Mouse (Mus musculus) midbrain, embryonic 10.5 days (tissue): ENCODE data around the gene Rab5c. TPM values are rescaled to one million over a fixed set of nuclear protein-coding genes. Genes with fewer than 3 reads are reported as not detected.

Experiments
- DNase-seq: peaks from one replicate; pipeline ENCODE4 v3.0.0-alpha.2; 2017; ENCODE audit warnings: low spot score
- H3K27ac ChIP-seq: fragments of 300-500 bp; sonication (generic); replicated peaks from 2 replicates; pipeline ENCODE4 v1.5.1; 2016; ENCODE audit warnings: mild to moderate bottlenecking
- H3K27me3 ChIP-seq: fragments of 300-500 bp; sonication (generic); 2 replicates; pipeline ENCODE4 v1.6.1; 2016; ENCODE audit warnings: low read depth, mild to moderate bottlenecking; ENCODE audit not compliant: poor library complexity, severe bottlenecking
- H3K36me3 ChIP-seq: fragments of 300-500 bp; sonication (generic); 2 replicates; pipeline ENCODE4 v1.6.1; 2016; ENCODE audit warnings: mild to moderate bottlenecking, moderate library complexity
- H3K4me1 ChIP-seq: fragments of 300-500 bp; sonication (generic); 2 replicates; pipeline ENCODE4 v1.6.1; 2016
- H3K4me3 ChIP-seq: fragments of 300-500 bp; sonication (generic); 2 replicates; pipeline ENCODE4 v1.5.1; 2016; ENCODE audit warnings: mild to moderate bottlenecking, moderate library complexity
- H3K9me3 ChIP-seq: fragments of 300-500 bp; sonication (generic); replicated peaks from 2 replicates; pipeline ENCODE4 v1.6.1; 2016; ENCODE audit warnings: mild to moderate bottlenecking
- WGBS: fragments of 180-500 bp; shearing (Covaris S2); methylation state at CpG from one replicate; pipeline ENCODE4 v1.1.7; 2016; 5-methylcytosine and 5-hydroxymethylcytosine counted together
- polyA plus RNA-seq: library from polyadenylated mRNA; unstranded; fragments of >200 nt; fragmentation: Nextera tagmentation; extraction: Ambion mirVana; gene quantifications from 2 replicates; pipeline ENCODE4 v1.2.1, GENCODE M21; 2016

The Rab5c gene
- polyA plus RNA-seq, 1 experiment from 2014 or later, result 14.8 TPM

GRCm38 (mm10) chr11:100701301-100701700 is 36.7 kb downstream of the Rab5c start:
- H3K36me3 ChIP-seq, result peaks cover 21% of the 10 kb centered on the region
- DNase-seq, result peak; percentile 38
- peaks cover 14% of the 10 kb centered on the region for H3K27me3 ChIP-seq
- peaks cover 28% of the 10 kb centered on the region for H3K4me1 ChIP-seq
- 4% methylated on average over 14 of the region's 14 CpGs for WGBS
- peak overlapping the region; percentile 39 for H3K4me3 ChIP-seq
- H3K9me3 ChIP-seq, result no peaks in the 10 kb centered on the region
- no peak overlapping the region for H3K27ac ChIP-seq

GRCm38 (mm10) chr11:100700710-100701109 is 37.3 kb downstream of the Rab5c start:
- Histone ChIP-seq H3K4me1 (peaks cover 28% of the 10 kb centered on the region), H3K9me3 (no peaks in the 10 kb centered on the region), H3K27me3 (peaks cover 14% of the 10 kb centered on the region), H3K36me3 (peaks cover 15% of the 10 kb centered on the region), H3K27ac (no peak overlapping the region), H3K4me3 (peak overlapping the region; percentile 39)
- WGBS, result 83% methylated on average over 3 of the region's 3 CpGs
- no peak for DNase-seq

DNA sequence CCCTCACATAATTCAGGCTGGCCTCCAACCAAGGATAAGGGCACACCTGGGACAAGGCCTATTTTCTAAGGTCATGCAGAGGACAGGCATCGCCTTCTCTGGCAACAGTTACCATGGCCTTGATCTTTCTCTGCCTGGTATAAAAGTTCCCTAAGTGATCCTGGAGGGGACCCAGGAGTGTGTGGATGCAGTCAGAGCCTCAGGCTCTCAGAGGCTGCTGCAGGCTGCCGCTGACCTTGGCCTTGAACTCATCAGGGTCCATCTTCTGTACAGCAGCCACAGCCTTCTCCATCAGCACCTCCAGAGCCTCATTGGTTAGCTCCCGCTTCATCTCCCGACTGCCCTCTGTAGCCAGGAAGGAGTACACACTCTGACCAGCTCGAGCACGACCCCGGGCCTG is 40.1 kb downstream of the Rab5c start:
- Histone ChIP-seq H3K27ac (no peak overlapping the region), H3K36me3 (no peaks in the 10 kb centered on the region), H3K4me3 (no peak overlapping the region), H3K9me3 (no peaks in the 10 kb centered on the region), H3K4me1 (peaks cover 26% of the 10 kb centered on the region), H3K27me3 (peaks cover 18% of the 10 kb centered on the region)
- DNase-seq, result no peak
- WGBS, result 73% methylated on average over 7 of the region's 7 CpGs

DNA sequence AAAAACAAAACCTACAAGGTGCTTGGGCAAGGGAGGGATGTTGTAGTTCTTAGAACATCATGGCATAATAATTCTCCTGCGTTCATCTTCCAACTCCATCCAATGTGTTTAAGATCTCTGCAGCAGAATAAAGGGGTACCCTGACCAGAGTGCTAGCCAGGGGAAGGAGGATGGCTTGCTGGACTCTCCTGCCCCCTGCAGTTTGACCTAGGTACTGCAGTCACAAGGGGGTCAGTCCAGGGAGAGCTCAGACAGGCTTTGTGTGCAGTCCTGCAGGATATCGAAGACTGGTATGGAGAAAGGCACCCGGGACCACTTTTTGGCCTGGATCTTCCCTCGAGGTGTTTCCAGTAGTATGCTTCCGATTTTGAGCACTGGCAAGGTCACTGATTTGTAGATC is 43.1 kb downstream of the Rab5c start:
- Histone ChIP-seq H3K27me3 (peaks cover 40% of the 10 kb centered on the region), H3K4me3 (no peak overlapping the region), H3K27ac (no peak overlapping the region), H3K9me3 (no peaks in the 10 kb centered on the region), H3K36me3 (no peaks in the 10 kb centered on the region), H3K4me1 (peaks cover 21% of the 10 kb centered on the region)
- WGBS, result 33% methylated on average over 5 of the region's 5 CpGs
- peak; percentile 79 for DNase-seq

DNA sequence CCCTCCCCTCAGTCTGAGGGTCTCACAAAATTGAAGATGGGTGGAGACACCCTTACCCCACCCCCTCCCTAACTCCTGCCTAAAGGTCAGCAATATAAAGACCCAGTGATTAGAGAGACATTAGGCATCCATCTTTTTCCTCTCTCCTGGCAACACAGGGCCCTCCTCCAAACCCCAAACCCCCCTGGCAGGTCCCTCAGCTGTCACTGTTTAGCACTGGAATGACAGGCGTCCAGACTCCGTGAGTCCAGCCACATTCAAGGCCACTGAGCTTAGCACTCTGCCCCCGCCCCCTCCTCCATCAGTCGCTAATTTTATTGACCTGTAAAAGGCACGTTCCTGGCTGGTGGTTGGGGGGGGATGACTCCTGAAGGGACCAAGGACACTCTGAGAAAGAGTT is 44.9 kb downstream of the Rab5c start:
- no peaks in the 10 kb centered on the region for H3K36me3 ChIP-seq
- 35% methylated on average over 5 of the region's 5 CpGs for WGBS

GRCm38 (mm10) chr11:100692164-100692616 is 45.8 kb downstream of the Rab5c start, which contains the start of gene Zfp385c:
TSS of gene Zfp385c (minus strand) at chr11:100692455.
- Histone ChIP-seq H3K27me3 (peaks cover 42% of the 10 kb centered on the region), H3K4me3 (peak within 1 kb of the TSS; percentile 50), H3K36me3 (no peaks in the 10 kb centered on the region), H3K4me1 (peaks cover 21% of the 10 kb centered on the region), H3K27ac (no peak within 1 kb of the TSS), H3K9me3 (no peaks in the 10 kb centered on the region)
- WGBS, result 1% methylated on average over 23 of the region's 23 CpGs
- no peak for DNase-seq

More for the DNA sequence above, 44.9 kb downstream of the Rab5c start:
- H3K27me3 ChIP-seq, result peaks cover 42% of the 10 kb centered on the region
- no peaks in the 10 kb centered on the region for H3K9me3 ChIP-seq
- no peak for DNase-seq
- no peak overlapping the region for H3K27ac ChIP-seq
- peaks cover 21% of the 10 kb centered on the region for H3K4me1 ChIP-seq
- no peak overlapping the region for H3K4me3 ChIP-seq

GRCm38 (mm10) chr11:100690389-100690788 is 47.6 kb downstream of the Rab5c start:
- no peak for DNase-seq
- peaks cover 21% of the 10 kb centered on the region for H3K4me1 ChIP-seq
- H3K36me3 ChIP-seq, result no peaks in the 10 kb centered on the region
- H3K27ac ChIP-seq, result no peak overlapping the region
- peaks cover 42% of the 10 kb centered on the region for H3K27me3 ChIP-seq
- no peak overlapping the region for H3K4me3 ChIP-seq
- WGBS, result 81% methylated on average over 7 of the region's 7 CpGs
- H3K9me3 ChIP-seq, result no peaks in the 10 kb centered on the region

DNA sequence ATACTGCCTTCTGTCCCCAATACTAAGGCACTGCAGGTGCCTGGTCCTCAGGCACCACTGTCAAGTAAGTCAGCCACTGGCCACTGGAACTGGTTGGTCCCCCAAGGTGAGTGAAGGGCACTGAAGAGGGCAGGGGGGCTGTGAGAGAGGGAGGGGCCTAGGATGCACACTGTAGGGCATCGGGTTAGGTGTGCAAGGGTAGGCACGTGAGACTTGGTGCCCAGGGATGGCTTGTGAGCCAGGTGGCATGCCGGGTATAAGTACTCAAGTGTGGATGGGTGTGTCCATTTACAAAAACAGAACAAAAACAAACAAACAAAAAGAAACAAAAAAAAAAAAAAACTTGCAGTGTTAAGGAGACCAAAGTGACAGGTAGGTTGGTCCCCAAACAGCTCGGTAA is 49.6 kb downstream of the Rab5c start:
- no peaks in the 10 kb centered on the region for H3K36me3 ChIP-seq
- WGBS, result 83% methylated on average over 4 of the region's 4 CpGs
- H3K27ac ChIP-seq, result no peak overlapping the region
- H3K27me3 ChIP-seq, result peaks cover 37% of the 10 kb centered on the region
- H3K4me3 ChIP-seq, result no peak overlapping the region
- H3K4me1 ChIP-seq, result peaks cover 19% of the 10 kb centered on the region
- DNase-seq, result no peak
- no peaks in the 10 kb centered on the region for H3K9me3 ChIP-seq

DNA sequence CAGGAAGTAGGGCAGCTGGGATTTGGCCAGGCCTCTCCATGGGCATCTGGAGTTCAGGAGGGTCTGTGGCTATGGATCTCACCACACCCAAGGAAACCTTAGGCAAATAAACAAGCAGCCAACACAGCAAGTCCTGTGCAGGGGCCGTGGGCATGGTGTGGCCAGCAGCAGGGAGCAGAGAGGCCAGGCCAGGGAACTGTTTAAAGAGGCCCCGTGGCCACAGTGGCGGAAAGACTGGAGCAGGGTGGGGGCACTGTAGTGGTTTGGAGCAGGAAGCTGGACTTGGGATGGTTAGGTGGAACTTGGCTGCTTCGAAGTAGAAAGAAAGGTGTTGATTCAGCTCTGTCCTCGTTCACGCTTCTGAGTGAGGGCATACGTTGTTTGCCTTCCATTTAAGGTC is 50.8 kb downstream of the Rab5c start:
- 79% methylated on average over 7 of the region's 7 CpGs for WGBS
- peaks cover 7% of the 10 kb centered on the region for H3K4me1 ChIP-seq
- peaks cover 25% of the 10 kb centered on the region for H3K27me3 ChIP-seq
- H3K4me3 ChIP-seq, result no peak overlapping the region
- H3K9me3 ChIP-seq, result no peaks in the 10 kb centered on the region
- H3K36me3 ChIP-seq, result no peaks in the 10 kb centered on the region
- no peak for DNase-seq
- no peak overlapping the region for H3K27ac ChIP-seq

DNA sequence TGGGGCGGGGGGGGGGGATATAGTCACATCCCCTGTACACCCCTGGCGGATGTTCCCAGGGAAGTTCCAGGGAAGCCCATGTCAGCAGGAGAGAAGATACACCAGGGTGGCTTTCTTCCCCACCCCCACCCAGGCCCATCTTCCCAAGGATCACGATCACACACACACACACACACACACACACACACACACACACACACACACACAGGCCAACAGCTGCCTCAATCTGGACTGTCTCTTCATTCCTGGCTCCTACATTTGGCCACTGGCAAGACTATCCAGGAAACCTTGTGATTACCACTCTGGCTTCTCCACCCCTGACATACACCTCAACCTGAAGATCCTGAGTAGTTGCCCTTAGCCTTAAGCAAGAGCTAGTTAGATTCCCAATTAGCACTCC is 52.6 kb downstream of the Rab5c start:
- H3K9me3 ChIP-seq, result no peaks in the 10 kb centered on the region
- no peaks in the 10 kb centered on the region for H3K36me3 ChIP-seq
- no peak overlapping the region for H3K4me3 ChIP-seq
- no peak overlapping the region for H3K27ac ChIP-seq
- H3K4me1 ChIP-seq, result no peaks in the 10 kb centered on the region
- DNase-seq, result no peak
- 94% methylated on average over 2 of the region's 3 CpGs for WGBS
- peaks cover 6% of the 10 kb centered on the region for H3K27me3 ChIP-seq

DNA sequence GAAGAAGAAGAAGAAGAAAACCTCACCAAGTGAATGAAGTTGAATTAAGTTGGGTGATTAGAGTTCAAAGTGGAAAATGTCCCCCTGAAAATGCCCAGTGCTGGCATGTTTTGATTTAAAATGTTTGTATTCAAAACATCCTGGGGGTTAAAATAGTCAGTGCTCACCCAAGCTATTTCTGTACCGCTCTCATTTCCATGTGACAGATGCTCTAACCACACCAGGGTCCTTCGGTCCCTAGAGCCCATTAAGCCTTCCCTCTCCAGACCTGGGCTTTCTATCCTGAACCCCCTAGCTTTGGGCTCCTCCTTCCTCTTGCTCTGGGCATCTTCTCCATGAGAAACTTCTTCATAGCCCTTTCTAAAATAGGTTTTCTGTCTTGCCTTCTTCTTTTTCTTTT is 53.9 kb downstream of the Rab5c start:
- DNase-seq, result no peak
- Histone ChIP-seq H3K36me3 (no peaks in the 10 kb centered on the region), H3K4me1 (no peaks in the 10 kb centered on the region), H3K27me3 (no peaks in the 10 kb centered on the region), H3K9me3 (no peaks in the 10 kb centered on the region), H3K27ac (no peak overlapping the region), H3K4me3 (no peak overlapping the region)
- WGBS, result 78% methylated on average over 2 of the region's 2 CpGs

DNA sequence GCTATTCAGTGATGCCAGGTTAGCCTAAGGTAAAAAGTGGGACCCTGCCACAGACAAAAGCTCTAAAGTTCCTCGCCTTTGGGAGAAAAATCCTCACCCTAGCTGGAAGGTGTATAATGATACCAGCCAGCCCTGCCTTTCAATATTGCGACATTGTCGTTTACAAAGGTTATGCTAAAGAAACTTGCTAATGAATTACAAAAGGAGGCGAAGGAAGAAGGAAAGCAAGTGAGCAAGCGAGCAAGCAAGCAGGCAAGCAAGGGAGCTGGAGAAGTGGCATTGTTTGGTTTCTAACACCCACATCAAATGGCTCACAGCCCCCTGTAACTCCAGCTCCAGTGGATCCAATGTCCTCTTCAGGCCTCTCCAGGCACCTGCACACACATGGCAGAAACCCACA is 55.5 kb downstream of the Rab5c start:
- H3K4me1 ChIP-seq, result peaks cover 6% of the 10 kb centered on the region
- WGBS, result 77% methylated on average over 5 of the region's 5 CpGs
- no peaks in the 10 kb centered on the region for H3K9me3 ChIP-seq

GRCm38 (mm10) chr11:100681826-100682225 is 56.2 kb downstream of the Rab5c start:
- Histone ChIP-seq H3K9me3 (no peaks in the 10 kb centered on the region), H3K4me3 (no peak overlapping the region), H3K27ac (no peak overlapping the region), H3K27me3 (peaks cover 7% of the 10 kb centered on the region), H3K4me1 (peaks cover 10% of the 10 kb centered on the region), H3K36me3 (no peaks in the 10 kb centered on the region)
- 79% methylated on average over 5 of the region's 5 CpGs for WGBS
- DNase-seq, result no peak

More for the DNA sequence above, 55.5 kb downstream of the Rab5c start:
- Histone ChIP-seq H3K27me3 (peaks cover 3% of the 10 kb centered on the region; the same call in 1 of the 2 replicates), H3K4me3 (no peak overlapping the region), H3K36me3 (no peaks in the 10 kb centered on the region), H3K27ac (no peak overlapping the region)
- no peak for DNase-seq

GRCm38 (mm10) chr11:100677810-100678209 is 60.2 kb downstream of the Rab5c start:
- Histone ChIP-seq H3K27ac (no peak overlapping the region), H3K4me3 (no peak overlapping the region), H3K36me3 (no peaks in the 10 kb centered on the region), H3K27me3 (peaks cover 26% of the 10 kb centered on the region), H3K4me1 (peaks cover 19% of the 10 kb centered on the region), H3K9me3 (no peaks in the 10 kb centered on the region)
- 64% methylated on average over 7 of the region's 7 CpGs for WGBS
- no peak for DNase-seq
